Mouse (Mus musculus) olfactory bulb, adult 2 months (tissue): ENCODE results near the gene B3gat2. TPM values are rescaled to one million over a fixed set of nuclear protein-coding genes. Genes with fewer than 3 reads are reported as not detected.

Experiments
- H3K27ac ChIP-seq: fragments of 200-500 bp; 2 replicates; pipeline ENCODE4 v1.5.1; 2012; ENCODE audit warnings: low read depth, low read length; ENCODE audit not compliant: insufficient read depth
- H3K4me1 ChIP-seq: fragments of 200-500 bp; 2 replicates; pipeline ENCODE4 v1.6.1; 2012; ENCODE audit warnings: low read length; ENCODE audit not compliant: control insufficient read depth, insufficient read depth
- H3K4me3 ChIP-seq: fragments of 200-500 bp; 2 replicates; pipeline ENCODE4 v1.5.1; 2012; ENCODE audit warnings: mild to moderate bottlenecking, low read depth, low read length, moderate library complexity; ENCODE audit not compliant: insufficient read depth
- CTCF ChIP-seq: fragments of 200-500 bp; IDR thresholded peaks from 2 replicates; pipeline ENCODE4 v1.5.1; 2012; ENCODE audit warnings: low read depth, mild to moderate bottlenecking, low read length, moderate library complexity; ENCODE audit not compliant: insufficient read depth
- POLR2A ChIP-seq: fragments of 200-500 bp; IDR thresholded peaks from 2 replicates; pipeline ENCODE4 v1.6.1; 2012; ENCODE audit warnings: mild to moderate bottlenecking, low read depth, low read length, moderate library complexity; ENCODE audit not compliant: insufficient read depth
- WGBS: fragments of 180-500 bp; shearing (Covaris S2); methylation state at CpG from one replicate; pipeline ENCODE4 v1.1.7; 2018; 5-methylcytosine and 5-hydroxymethylcytosine counted together
- polyA plus RNA-seq: library from polyadenylated mRNA; stranded (reverse); fragments of >200 nt; gene quantifications from 2 replicates; pipeline ENCODE4 v1.2.4, GENCODE M21; 2012; ENCODE audit warnings: low replicate concordance; ENCODE audit not compliant: missing spikeins, insufficient read depth, insufficient read length

B3gat2 gene
- polyA plus RNA-seq, 1 experiment: not detected

GRCm38 (mm10) chr1:23821615-23822014 lies 60.1 kb downstream of the B3gat2 start:
- TF ChIP-seq CTCF: no peak
- no peak for TF ChIP-seq POLR2A
- H3K27ac ChIP-seq: no peak overlapping the region
- 75% methylated on average over 5 of the region's 5 CpGs for WGBS

GRCm38 (mm10) chr1:23826887-23827758 lies 65.6 kb downstream of the B3gat2 start:
- H3K4me1 ChIP-seq: peaks cover 13% of the 10 kb centered on the region
- H3K4me3 ChIP-seq: no peak overlapping the region
- TF ChIP-seq POLR2A: no peak
- 22% methylated on average over 13 of the region's 13 CpGs for WGBS
- no peak overlapping the region for H3K27ac ChIP-seq

More at GRCm38 (mm10) chr1:23821615-23822014, 60.1 kb downstream of the B3gat2 start:
- Histone ChIP-seq H3K4me3 (no peak overlapping the region), H3K4me1 (peaks cover 8% of the 10 kb centered on the region; the same call in 1 of the 2 replicates)

DNA sequence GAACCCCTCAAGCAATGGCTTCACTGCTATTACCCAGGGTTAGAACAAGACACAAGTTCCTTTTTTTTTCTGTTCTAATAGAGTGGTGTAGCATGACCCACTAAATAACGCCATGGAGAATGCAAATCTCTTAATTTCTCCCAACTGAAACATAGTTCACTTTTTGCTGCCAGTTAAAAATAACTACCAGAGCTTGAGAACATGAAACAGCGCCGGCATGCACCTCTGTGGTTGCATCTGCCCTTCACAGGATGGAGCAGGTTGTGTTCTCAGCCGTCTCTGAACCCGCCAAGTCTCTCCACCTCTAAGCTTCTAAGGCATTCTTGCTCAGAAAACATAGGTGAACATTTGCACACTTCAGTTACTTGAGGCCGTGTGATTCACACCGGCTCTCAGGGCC lies 72.7 kb downstream of the B3gat2 start:
- 44% methylated on average over 7 of the region's 7 CpGs for WGBS
- no peak for TF ChIP-seq CTCF
- TF ChIP-seq POLR2A: no peak

DNA sequence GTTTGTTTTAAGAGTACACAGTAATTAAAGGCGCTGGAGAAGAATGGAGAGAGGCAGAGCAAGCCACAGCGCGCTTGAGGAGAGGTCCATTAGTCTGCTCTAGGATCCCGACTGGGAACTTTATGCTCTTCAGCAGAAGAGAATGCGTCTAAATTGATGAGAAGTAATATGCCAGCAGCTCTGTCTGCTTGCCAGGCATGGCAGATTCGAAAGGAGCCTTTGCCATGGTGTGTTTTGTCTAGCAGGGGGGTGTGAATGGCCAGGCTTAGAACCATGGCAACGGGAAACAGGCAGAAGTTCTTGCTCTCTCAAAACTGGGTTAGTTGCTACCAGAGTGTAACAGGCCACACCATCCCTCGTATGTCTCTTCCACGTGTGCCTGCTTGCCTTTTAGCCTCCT lies 73.3 kb downstream of the B3gat2 start:
- no peak overlapping the region for H3K27ac ChIP-seq
- TF ChIP-seq POLR2A: no peak
- TF ChIP-seq CTCF: no peak
- H3K4me1 ChIP-seq: peaks cover 6% of the 10 kb centered on the region
- no peak overlapping the region for H3K4me3 ChIP-seq
- 21% methylated on average over 9 of the region's 9 CpGs for WGBS

More for the DNA sequence above, 72.7 kb downstream of the B3gat2 start:
- Histone ChIP-seq H3K4me3 (no peak overlapping the region), H3K4me1 (peaks cover 6% of the 10 kb centered on the region), H3K27ac (no peak overlapping the region)

DNA sequence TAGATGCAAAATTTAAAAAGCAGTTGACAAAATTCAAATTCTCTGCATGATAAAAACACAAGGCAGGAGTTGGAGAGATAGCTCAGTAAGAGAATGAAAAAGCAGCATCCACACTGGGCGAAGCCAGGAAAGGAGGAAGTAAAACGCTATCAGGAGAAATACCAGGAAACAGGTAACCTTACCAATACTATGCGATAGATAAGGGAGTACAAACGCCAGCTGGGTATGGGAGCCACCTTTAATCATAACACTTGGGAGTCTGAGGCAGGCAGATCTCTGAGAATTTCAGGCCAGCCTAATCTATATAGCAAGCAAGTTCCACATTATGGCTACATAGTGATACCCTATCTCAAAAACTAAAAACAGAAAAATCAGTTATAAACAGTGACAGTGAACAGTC lies 75.1 kb downstream of the B3gat2 start:
- no peak overlapping the region for H3K27ac ChIP-seq
- H3K4me1 ChIP-seq: peaks cover 6% of the 10 kb centered on the region
- 91% methylated on average over 4 of the region's 4 CpGs for WGBS
- TF ChIP-seq CTCF (no peak), POLR2A (no peak)
- H3K4me3 ChIP-seq: no peak overlapping the region

DNA sequence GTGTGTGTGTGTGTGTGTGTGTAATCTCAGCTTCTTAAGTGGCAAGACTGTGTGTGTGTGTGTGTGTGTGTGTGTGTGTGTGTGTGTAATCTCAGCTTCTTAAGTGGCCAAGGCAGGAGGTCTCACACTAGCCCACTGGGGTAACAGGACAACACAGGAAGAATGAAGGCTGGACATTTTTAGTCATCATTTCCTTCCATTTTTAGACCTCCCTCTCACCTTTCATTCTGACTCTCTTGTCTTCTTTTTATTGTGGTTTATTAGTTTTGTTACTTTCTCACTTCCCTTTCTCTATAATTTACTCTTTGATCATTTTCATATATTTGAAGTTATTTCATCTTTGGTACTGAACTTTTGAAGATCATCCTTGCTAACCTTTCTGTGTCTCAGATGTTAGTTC lies 79.4 kb downstream of the B3gat2 start:
- H3K4me3 ChIP-seq: no peak overlapping the region
- TF ChIP-seq POLR2A: no peak
- TF ChIP-seq CTCF: no peak
- H3K27ac ChIP-seq: no peak overlapping the region
- H3K4me1 ChIP-seq: 0 out of 2 replicates have a peak, but pooled peaks cover 3% of the 10 kb centered on the region

GRCm38 (mm10) chr1:23842629-23843028 lies 81.1 kb downstream of the B3gat2 start:
- no peak overlapping the region for H3K27ac ChIP-seq
- peaks cover 6% of the 10 kb centered on the region for H3K4me1 ChIP-seq
- TF ChIP-seq POLR2A: no peak
- no peak for TF ChIP-seq CTCF
- H3K4me3 ChIP-seq: no peak overlapping the region
- 59% methylated on average over 3 of the region's 3 CpGs for WGBS

- TF ChIP-seq POLR2A (no peak), CTCF (no peak)
- H3K4me1 ChIP-seq: peaks cover 6% of the 10 kb centered on the region
- 48% methylated on average over 7 of the region's 7 CpGs for WGBS
- no peak overlapping the region for H3K27ac ChIP-seq
- H3K4me3 ChIP-seq: no peak overlapping the region
Measured at GRCm38 (mm10) chr1:23843790-23844189, 82.2 kb downstream of the B3gat2 start.

GRCm38 (mm10) chr1:23845007-23845406 lies 83.5 kb downstream of the B3gat2 start:
- H3K4me1 ChIP-seq: peaks cover 6% of the 10 kb centered on the region
- no peak overlapping the region for H3K4me3 ChIP-seq
- 89% methylated on average over 10 of the region's 10 CpGs for WGBS
- H3K27ac ChIP-seq: no peak overlapping the region
- TF ChIP-seq CTCF (no peak), POLR2A (no peak)
